Mouse (Mus musculus) heart, embryonic 12.5 days (tissue): ENCODE results near the gene Gatm. TPM values are rescaled to one million over a fixed set of nuclear protein-coding genes. Genes with fewer than 3 reads are reported as not detected.
A peak's percentile ranks its signal among the peaks of the same experiment; 100 is the strongest.

Experiments used
- ATAC-seq: fragments of 200-750 bp; cut with Nextera tagmentation; 2 replicates; pipeline ENCODE4 v1.8.0; 2017; ENCODE audit warnings: moderate TSS enrichment, moderate library complexity; ENCODE audit not compliant: insufficient number of reproducible peaks, low FRiP score
- H3K27ac ChIP-seq: fragments of 300-500 bp; sonication (generic); 2 replicates; pipeline ENCODE4 v1.5.1; 2016; ENCODE audit warnings: mild to moderate bottlenecking, moderate library complexity; ENCODE audit not compliant: poor library complexity, severe bottlenecking
- H3K27me3 ChIP-seq: fragments of 300-500 bp; sonication (generic); replicated peaks from 2 replicates; pipeline ENCODE4 v1.6.1; 2016; ENCODE audit warnings: mild to moderate bottlenecking, moderate library complexity
- H3K36me3 ChIP-seq: fragments of 300-500 bp; sonication (generic); 2 replicates; pipeline ENCODE4 v1.6.1; 2016; ENCODE audit warnings: mild to moderate bottlenecking, moderate library complexity
- H3K4me1 ChIP-seq: fragments of 300-500 bp; sonication (generic); replicated peaks from 2 replicates; pipeline ENCODE4 v1.6.1; 2016; ENCODE audit warnings: mild to moderate bottlenecking
- H3K4me2 ChIP-seq: fragments of 300-500 bp; sonication (generic); 2 replicates; pipeline ENCODE4 v1.6.1; 2016; ENCODE audit warnings: mild to moderate bottlenecking, moderate library complexity
- H3K4me3 ChIP-seq: fragments of 300-500 bp; sonication (generic); 2 replicates; pipeline ENCODE4 v1.5.1; 2016; ENCODE audit warnings: mild to moderate bottlenecking
- H3K9ac ChIP-seq: fragments of 300-500 bp; sonication (generic); 2 replicates; pipeline ENCODE4 v1.6.1; 2016; ENCODE audit warnings: mild to moderate bottlenecking, moderate library complexity
- H3K9me3 ChIP-seq: fragments of 300-500 bp; sonication (generic); replicated peaks from 2 replicates; pipeline ENCODE4 v1.6.1; 2016; ENCODE audit warnings: mild to moderate bottlenecking, moderate library complexity
- WGBS: fragments of 180-500 bp; shearing (Covaris S2); methylation state at CpG from one replicate; pipeline ENCODE4 v1.1.7; 2016; 5-methylcytosine and 5-hydroxymethylcytosine counted together
- polyA plus RNA-seq: library from polyadenylated mRNA; unstranded; fragments of >200 nt; fragmentation: Nextera tagmentation; extraction: Ambion mirVana; gene quantifications from 2 replicates; pipeline ENCODE4 v1.2.1, GENCODE M21; 2016

Gene Gatm
- polyA plus RNA-seq, 1 experiment from 2014 or later: 29.9 TPM

GRCm38 (mm10) chr2:122577316-122577715, 33.8 kb downstream of the Gatm start:
- no peak overlapping the region for H3K9ac ChIP-seq
- ATAC-seq: no peak
- H3K4me3 ChIP-seq: no peak overlapping the region
- WGBS: 67% methylated on average over 1 of the region's 1 CpGs
- no peaks in the 10 kb centered on the region for H3K9me3 ChIP-seq
- H3K4me1 ChIP-seq: peaks cover 22% of the 10 kb centered on the region
- no peak overlapping the region for H3K4me2 ChIP-seq
- no peaks in the 10 kb centered on the region for H3K27me3 ChIP-seq
- no peaks in the 10 kb centered on the region for H3K36me3 ChIP-seq
- H3K27ac ChIP-seq: no peak overlapping the region

DNA sequence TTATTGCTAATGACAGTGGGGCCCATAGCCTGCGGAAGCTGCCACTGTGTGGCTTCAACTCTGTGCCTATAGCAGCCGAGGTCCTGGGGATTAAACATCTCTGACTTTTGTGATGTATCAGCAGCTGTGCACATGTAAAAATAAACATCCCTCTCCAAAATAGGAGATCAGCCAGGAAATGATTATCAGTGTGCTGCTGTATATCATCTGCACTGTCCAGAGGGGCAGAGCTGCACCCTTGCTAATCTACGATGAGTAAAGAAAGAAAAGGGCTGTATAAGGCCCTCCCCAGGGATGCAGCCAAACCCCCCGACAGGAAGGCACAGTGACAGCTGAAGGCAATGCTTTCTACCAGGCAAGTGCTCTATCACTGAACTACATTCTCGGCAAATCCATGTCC, 34.8 kb downstream of the Gatm start:
- peaks cover 22% of the 10 kb centered on the region for H3K4me1 ChIP-seq

DNA sequence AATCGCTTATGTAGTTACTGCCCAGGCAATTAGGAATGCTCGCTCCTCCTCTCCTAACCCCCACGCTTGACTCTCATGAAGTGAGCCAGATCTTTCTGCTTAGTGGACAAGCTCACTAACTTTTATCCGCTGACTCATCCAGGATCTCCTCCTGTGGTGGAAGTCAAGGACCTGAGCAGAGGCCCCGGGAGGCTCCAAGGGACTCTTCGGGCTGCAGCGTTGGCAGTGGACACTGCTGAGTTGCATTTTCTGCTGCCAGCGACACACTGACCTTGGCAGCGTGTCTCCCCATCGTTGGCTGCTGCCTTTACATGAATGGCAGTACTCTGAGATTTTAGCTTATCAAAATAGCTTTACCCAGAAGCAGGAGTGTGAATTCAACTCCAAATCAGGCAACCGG, 35.6 kb downstream of the Gatm start:
- Histone ChIP-seq H3K27ac (peak overlapping the region; percentile 35; the same call in 1 of the 2 replicates), H3K9me3 (no peaks in the 10 kb centered on the region), H3K27me3 (no peaks in the 10 kb centered on the region), H3K4me3 (no peak overlapping the region), H3K4me1 (peaks cover 13% of the 10 kb centered on the region), H3K9ac (no peak overlapping the region), H3K4me2 (no peak overlapping the region), H3K36me3 (no peaks in the 10 kb centered on the region)
- ATAC-seq: peak; percentile 53; the same call in 1 of the 2 replicates
- 43% methylated on average over 11 of the region's 11 CpGs for WGBS

More for the DNA sequence above, 34.8 kb downstream of the Gatm start:
- H3K36me3 ChIP-seq: no peaks in the 10 kb centered on the region
- H3K27me3 ChIP-seq: no peaks in the 10 kb centered on the region
- no peak overlapping the region for H3K4me3 ChIP-seq
- peak overlapping the region; percentile 42 for H3K27ac ChIP-seq
- ATAC-seq: peak; percentile 81; the same call in 1 of the 2 replicates
- H3K9me3 ChIP-seq: no peaks in the 10 kb centered on the region
- H3K4me2 ChIP-seq: peak overlapping the region; percentile 32; the same call in 1 of the 2 replicates
- 24% methylated on average over 5 of the region's 5 CpGs for WGBS
- H3K9ac ChIP-seq: no peak overlapping the region

GRCm38 (mm10) chr2:122572438-122572837, 38.7 kb downstream of the Gatm start:
- Histone ChIP-seq H3K9ac (no peak overlapping the region), H3K27me3 (no peaks in the 10 kb centered on the region), H3K9me3 (no peaks in the 10 kb centered on the region), H3K4me3 (no peak overlapping the region), H3K4me2 (no peak overlapping the region), H3K27ac (no peak overlapping the region), H3K4me1 (peaks cover 11% of the 10 kb centered on the region), H3K36me3 (no peaks in the 10 kb centered on the region)
- ATAC-seq: no peak
- whole genome bisulfite sequencing: 69% methylated on average over 1 of the region's 1 CpGs

DNA sequence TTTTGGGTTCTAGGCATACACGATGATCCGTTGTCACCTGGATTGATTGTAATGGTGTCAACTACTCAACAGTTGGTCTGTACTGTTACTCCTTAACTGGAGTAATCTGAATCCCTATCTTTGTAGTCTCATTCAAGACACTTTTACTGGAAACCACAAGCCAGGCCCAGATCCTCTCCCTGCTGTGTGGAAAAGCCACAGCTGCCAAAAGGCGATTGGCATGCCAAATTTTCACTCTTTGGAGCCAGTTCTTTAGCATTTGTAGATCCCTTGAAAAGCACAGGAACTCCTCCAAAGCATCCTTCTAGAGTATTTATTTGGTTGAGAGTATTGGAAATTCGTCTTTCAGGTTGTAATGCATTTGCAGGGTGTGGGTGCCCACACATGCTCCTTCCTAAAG, 39.8 kb downstream of the Gatm start:
- 70% methylated on average over 4 of the region's 4 CpGs for WGBS
- no peak for ATAC-seq
- no peaks in the 10 kb centered on the region for H3K27me3 ChIP-seq

GRCm38 (mm10) chr2:122570430-122570829, 40.7 kb downstream of the Gatm start:
- Histone ChIP-seq H3K36me3 (no peaks in the 10 kb centered on the region), H3K4me1 (peaks cover 2% of the 10 kb centered on the region), H3K9me3 (no peaks in the 10 kb centered on the region), H3K27ac (no peak overlapping the region), H3K4me3 (no peak overlapping the region), H3K9ac (no peak overlapping the region), H3K4me2 (no peak overlapping the region), H3K27me3 (no peaks in the 10 kb centered on the region)
- ATAC-seq: no peak
- WGBS: 53% methylated on average over 4 of the region's 4 CpGs

More for the DNA sequence above, 39.8 kb downstream of the Gatm start:
- Histone ChIP-seq H3K27ac (no peak overlapping the region), H3K4me1 (peaks cover 8% of the 10 kb centered on the region), H3K4me3 (no peak overlapping the region), H3K4me2 (no peak overlapping the region), H3K36me3 (no peaks in the 10 kb centered on the region), H3K9ac (no peak overlapping the region), H3K9me3 (no peaks in the 10 kb centered on the region)

GRCm38 (mm10) chr2:122569439-122569838, 41.7 kb downstream of the Gatm start:
- WGBS: 15% methylated on average over 3 of the region's 3 CpGs
- Histone ChIP-seq H3K4me2 (no peak overlapping the region), H3K4me3 (no peak overlapping the region), H3K9me3 (no peaks in the 10 kb centered on the region), H3K36me3 (no peaks in the 10 kb centered on the region), H3K9ac (no peak overlapping the region), H3K27me3 (no peaks in the 10 kb centered on the region), H3K4me1 (no peaks in the 10 kb centered on the region), H3K27ac (no peak overlapping the region)
- peak; percentile 55; the same call in 1 of the 2 replicates for ATAC-seq

- Histone ChIP-seq H3K27me3 (no peaks in the 10 kb centered on the region), H3K9ac (no peak overlapping the region), H3K9me3 (no peaks in the 10 kb centered on the region), H3K4me3 (no peak overlapping the region), H3K4me1 (no peaks in the 10 kb centered on the region), H3K36me3 (no peaks in the 10 kb centered on the region), H3K4me2 (no peak overlapping the region), H3K27ac (no peak overlapping the region)
- ATAC-seq: no peak
- WGBS: 70% methylated on average over 1 of the region's 1 CpGs
Measured at GRCm38 (mm10) chr2:122562251-122562650, 48.9 kb downstream of the Gatm start.

DNA sequence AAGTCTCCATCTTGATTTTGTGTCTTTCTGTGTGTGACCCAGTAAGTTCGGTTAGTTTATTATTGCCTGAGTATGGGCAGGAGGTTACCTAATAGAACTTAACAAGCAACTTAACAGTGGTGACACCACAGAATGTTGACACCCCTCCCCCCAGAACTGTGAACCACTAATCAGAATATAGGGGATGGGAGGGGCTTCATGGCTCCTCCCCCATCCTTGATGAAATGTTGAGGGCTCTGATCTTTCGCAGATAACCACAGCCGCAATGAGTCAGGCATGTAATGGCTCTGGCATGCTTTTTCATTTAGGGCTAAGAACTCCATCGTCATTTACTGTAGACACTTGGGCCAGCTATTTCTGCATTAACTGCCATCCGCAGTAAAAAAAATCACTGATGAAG, 49.9 kb downstream of the Gatm start:
- ATAC-seq: no peak
- Histone ChIP-seq H3K27ac (no peak overlapping the region), H3K4me2 (no peak overlapping the region), H3K4me1 (no peaks in the 10 kb centered on the region), H3K9ac (no peak overlapping the region), H3K36me3 (no peaks in the 10 kb centered on the region), H3K4me3 (no peak overlapping the region), H3K9me3 (no peaks in the 10 kb centered on the region), H3K27me3 (no peaks in the 10 kb centered on the region)
- 89% methylated on average over 5 of the region's 5 CpGs for WGBS

DNA sequence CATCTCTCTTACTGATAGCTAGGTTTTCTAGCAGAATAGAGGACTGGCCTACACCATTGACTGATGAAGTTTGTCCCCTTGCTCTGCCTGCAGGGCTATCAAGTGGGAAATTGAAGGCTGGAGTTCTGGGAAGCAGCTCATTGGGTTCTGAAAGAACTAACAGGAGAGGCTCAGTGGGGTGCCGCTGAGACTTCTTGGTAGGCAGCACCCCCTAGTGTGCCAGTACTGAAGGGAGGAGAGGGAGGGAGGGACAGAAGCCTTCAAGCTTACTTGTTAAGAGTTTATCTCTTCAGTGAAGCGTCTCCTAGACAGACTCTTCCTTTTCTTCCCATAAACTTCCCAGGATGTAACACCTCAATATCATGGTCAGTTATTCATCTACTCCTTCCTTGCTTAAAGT, 52.8 kb downstream of the Gatm start:
- no peaks in the 10 kb centered on the region for H3K27me3 ChIP-seq
- no peak overlapping the region for H3K4me3 ChIP-seq
- no peak overlapping the region for H3K27ac ChIP-seq
- no peak overlapping the region for H3K4me2 ChIP-seq
- no peak overlapping the region for H3K9ac ChIP-seq
- ATAC-seq: no peak
- no peaks in the 10 kb centered on the region for H3K36me3 ChIP-seq
- 37% methylated on average over 2 of the region's 2 CpGs for WGBS
- H3K9me3 ChIP-seq: no peaks in the 10 kb centered on the region
- no peaks in the 10 kb centered on the region for H3K4me1 ChIP-seq
